Mouse (Mus musculus) liver, embryonic 14.5 days (tissue): ENCODE data around the gene Vmn2r24. TPM values are rescaled to one million over a fixed set of nuclear protein-coding genes. Genes with fewer than 3 reads are reported as not detected.

Source experiments
- polyA plus RNA-seq, 2 experiments: library from polyadenylated mRNA; depleted of rRNA in 1 of 2; stranded (reverse) in 1 of 2; unstranded in 1 of 2; fragments of >200 nt; fragmentation: Nextera tagmentation in 1 of 2; extraction: Ambion mirVana in 1 of 2; gene quantifications; 2 replicates each; pipeline versions ENCODE4 v1.2.1 to v1.2.3; 2012 to 2014

Gene Vmn2r24
- polyA plus RNA-seq, 2 experiments: not detected

Other genes starting within 250 kb of the Vmn2r24 start
- not detected in 2 replicates for gene Vmn2r21, start 245.5 kb upstream of the Vmn2r24 start, polyA plus RNA-seq (2012; rRNA removed)
- gene Vmn2r21, start 245.5 kb upstream of the Vmn2r24 start, polyA plus RNA-seq (2014; fragmentation: Nextera tagmentation; extraction: Ambion mirVana): not detected in 2 replicates
- gene Vmn2r22, start 128.2 kb upstream of the Vmn2r24 start, polyA plus RNA-seq (2012; rRNA removed): not detected in 2 replicates
- not detected in 2 replicates for gene Vmn2r22, start 128.2 kb upstream of the Vmn2r24 start, polyA plus RNA-seq (2014; fragmentation: Nextera tagmentation; extraction: Ambion mirVana)
- not detected in 2 replicates for gene Vmn2r23, start 76.2 kb upstream of the Vmn2r24 start, polyA plus RNA-seq (2012; rRNA removed)
- gene Vmn2r23, start 76.2 kb upstream of the Vmn2r24 start, polyA plus RNA-seq (2014; fragmentation: Nextera tagmentation; extraction: Ambion mirVana): not detected in 2 replicates
- gene Vmn2r25, start 74.6 kb downstream of the Vmn2r24 start, polyA plus RNA-seq (2012; rRNA removed): not detected in 2 replicates
- gene Vmn2r25, start 74.6 kb downstream of the Vmn2r24 start, polyA plus RNA-seq (2014; fragmentation: Nextera tagmentation; extraction: Ambion mirVana): not detected in 2 replicates
- gene Vmn2r26, start 245.7 kb downstream of the Vmn2r24 start, polyA plus RNA-seq (2012; rRNA removed): not detected in 2 replicates
- not detected in 2 replicates for gene Vmn2r26, start 245.7 kb downstream of the Vmn2r24 start, polyA plus RNA-seq (2014; fragmentation: Nextera tagmentation; extraction: Ambion mirVana)